Mouse (Mus musculus): Measurements from ENCODE around the gene Cacna2d2.

Gene Cacna2d2

GRCm38 (mm10) chr9:107502131-107502846, 102.9 kb downstream of the Cacna2d2 start:
- no peak for DNase-seq

DNA sequence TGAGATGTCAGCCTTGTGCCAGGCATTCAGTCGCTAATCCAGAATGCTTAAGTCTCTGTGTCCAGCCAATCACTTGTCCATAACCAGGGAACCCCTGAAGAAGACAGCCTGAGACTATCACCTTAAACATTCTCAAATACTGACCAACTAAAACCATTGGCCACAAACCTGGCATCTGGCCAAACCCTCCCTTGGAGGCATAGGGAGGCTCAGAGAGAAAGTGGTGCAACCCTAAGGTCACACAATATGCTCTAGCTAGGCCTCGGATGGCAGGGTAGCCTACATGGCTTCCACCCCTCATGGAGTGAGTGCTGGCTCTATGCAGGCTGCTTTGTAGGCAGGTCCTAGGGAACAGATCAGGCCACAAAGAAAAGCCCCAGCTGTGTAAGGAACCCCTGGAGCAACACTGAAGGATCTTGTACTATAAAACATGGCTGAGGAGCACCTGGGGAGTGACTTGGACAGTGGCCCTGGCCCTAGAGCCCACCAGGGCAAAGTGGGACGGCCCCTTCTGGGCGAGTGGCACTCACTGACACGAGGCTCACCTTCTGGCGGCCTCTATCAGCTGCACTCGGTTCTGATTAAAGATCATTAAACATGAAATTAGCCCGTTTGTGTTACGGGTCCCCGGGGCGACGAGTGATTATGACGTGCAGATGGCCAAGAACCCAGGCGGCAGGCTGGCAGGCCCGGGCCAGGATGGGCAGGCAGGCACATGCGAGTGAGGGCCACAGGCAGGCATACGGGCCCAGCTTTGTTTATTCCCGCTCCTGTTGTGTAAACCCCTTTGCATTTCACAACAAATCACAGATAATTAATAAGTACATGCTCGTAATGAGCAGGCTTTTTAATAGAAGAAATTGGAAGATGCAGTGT, 105.5 kb downstream of the Cacna2d2 start:
- DNase-seq = no peak

GRCm38 (mm10) chr9:107508266-107508665, 108.9 kb downstream of the Cacna2d2 start:
- DNase-seq = no peak

GRCm38 (mm10) chr9:107510384-107511100, 111.1 kb downstream of the Cacna2d2 start:
- no peak for DNase-seq

DNA sequence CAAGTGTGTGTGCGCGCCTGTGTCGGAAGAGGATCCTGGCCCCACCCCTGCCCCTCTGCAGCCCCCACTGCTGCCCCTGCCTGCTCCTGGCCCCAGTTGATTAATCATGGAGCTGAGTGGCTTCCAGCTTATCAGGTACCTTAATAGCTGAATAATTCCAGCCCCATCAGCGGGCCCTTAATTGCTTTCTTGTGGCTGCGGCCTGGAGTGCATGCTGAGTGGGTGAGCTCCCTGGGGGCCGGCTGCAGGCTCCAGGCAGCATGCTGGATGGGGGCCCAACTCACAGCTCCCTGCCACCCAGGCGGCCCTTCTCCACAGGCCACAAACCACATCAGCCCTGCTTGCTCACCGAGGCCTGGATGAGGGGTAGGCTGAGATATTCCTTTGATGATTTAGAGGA, 112.0 kb downstream of the Cacna2d2 start:
- no peak for DNase-seq

DNA sequence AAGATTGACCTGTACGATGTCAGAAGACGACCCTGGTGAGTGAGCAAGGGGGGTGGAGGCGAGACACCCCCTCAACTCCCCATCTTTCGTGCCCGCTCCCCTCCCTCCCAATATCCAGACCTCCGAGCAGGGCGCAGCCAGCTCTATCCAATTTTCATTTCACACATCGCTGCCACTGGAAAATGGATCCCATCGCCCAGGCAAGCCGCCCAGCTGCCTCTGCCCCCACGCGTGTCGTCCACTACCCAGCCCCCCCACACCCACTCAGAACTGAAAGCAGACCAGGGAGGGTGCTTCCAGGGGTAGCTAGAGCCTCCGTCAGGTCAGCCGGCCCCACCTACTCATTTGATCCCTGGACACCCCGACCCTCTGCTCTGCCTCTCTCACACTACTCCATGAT, 112.9 kb downstream of the Cacna2d2 start:
- DNase-seq = no peak

DNA sequence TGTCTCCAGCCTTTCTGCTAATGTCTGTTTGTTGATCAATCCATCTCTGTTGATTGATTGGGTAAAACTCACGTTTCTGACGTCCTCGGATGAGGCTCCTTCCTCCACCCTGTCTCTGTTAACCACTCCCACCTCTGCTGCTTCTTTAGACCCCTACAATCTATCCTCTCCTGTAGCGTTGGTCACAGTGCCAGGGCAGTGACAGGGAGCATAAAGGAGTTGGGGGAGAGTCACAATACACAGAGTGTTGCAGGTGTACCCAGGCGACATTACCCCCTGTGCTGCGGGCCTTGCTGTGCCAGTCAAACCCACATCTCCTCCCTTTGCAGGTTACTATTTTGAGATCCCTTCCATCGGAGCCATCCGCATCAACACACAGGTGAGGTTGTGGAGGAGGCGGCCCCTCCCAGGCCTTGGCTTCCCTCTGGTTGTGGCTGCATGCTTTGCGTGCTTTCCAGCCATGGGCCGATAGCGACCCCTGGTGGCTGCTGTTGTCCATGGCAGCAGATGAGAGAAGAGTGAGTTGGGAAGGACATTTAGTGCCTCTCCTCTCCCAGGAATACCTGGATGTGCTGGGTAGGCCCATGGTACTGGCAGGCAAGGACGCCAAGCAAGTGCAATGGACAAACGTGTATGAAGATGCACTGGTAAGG, 115.0 kb downstream of the Cacna2d2 start:
- DNase-seq = peak; percentile 67 to 72

DNA sequence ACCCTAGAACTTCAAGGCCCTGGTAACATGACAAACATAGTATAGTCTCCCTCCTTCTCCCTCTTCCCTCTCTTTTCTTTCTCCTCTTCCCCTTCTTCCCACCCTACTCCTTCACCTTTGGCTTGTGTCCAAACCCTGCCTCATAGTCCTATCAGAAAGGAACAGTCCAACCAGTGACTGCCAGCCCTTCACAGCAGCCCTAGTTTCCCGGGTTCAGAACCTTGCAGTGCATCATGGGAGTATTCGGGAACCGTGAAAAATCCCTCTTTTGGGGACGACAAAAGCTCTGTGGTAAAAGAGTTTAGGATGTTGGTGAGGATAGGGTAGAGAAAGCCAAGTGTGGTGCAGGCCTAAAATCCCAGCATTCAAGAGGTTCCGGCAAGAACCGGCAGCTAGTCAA, 120.9 kb downstream of the Cacna2d2 start:
- DNase-seq = no peak

DNA sequence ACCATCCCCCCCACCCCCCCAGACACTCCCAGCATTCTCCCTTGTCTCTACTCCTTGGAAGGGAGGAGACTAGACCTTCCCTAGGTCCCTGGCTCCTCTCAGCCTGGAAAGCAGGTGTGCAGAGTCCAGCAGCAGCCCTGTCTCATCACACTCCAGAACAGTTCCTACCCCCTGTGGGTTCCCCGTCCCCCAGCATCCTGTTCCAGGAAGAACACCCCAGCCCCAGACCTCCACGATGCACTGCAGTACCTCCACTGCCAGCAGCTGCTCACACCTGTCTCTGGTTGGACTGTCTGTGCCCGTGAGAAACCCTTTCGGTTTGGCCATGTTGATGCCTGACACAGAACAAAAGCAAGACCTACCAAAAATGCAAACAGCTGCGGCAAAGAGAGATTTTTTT, 121.8 kb downstream of the Cacna2d2 start:
- DNase-seq = no peak

- no peak for DNase-seq
Observed at GRCm38 (mm10) chr9:107521711-107522399, 122.4 kb downstream of the Cacna2d2 start.

DNA sequence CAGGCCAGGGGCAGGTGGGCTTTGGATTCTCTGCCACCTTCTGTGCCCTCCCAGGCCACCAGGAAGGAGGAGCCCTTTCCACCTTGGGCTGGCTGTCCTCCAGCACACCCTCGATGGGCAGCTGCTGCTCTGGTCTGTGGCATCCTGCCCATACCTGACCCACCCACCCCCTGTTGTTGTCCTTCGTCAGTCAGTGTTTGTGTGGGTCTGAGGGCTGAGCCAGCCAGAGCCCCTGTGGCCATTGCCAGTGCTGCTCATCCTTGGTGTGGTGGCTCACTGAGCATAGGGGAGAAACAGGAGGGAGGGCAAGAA, 122.9 kb downstream of the Cacna2d2 start:
- DNase-seq = no peak

- peak; percentile 69 to 71 for DNase-seq
Observed at GRCm38 (mm10) chr9:107526198-107527026, 127.0 kb downstream of the Cacna2d2 start.

- peak; percentile 96 to 97 for DNase-seq
Observed at GRCm38 (mm10) chr9:107533791-107534407, 134.5 kb downstream of the Cacna2d2 start, which contains the start of gene Tmem115. Gene Tmem115, plus strand, starts transcription at chr9:107533945.

GRCm38 (mm10) chr9:107534408-107535202, 135.2 kb downstream of the Cacna2d2 start:
- peak; percentile 26 to 30 for DNase-seq

DNA sequence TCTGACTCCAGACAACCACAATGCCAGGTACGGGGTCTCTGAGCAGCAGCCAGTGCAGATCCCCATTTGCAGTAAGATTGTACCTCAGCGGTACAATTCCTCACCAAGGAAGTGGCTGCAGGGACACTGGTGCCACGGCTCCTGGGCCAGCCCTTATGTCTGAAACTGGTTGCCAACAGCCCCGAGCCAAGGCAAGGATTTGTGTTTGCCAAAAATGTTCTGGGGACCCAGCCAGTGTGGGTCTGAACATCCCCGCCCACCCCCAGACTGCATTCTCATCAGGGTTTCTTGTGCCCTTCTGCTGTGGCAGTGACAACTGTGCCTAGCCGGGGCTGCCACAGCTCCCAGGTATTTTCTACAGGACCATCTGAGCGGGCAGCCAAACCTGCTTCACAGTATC, 138.8 kb downstream of the Cacna2d2 start:
- no peak for DNase-seq

DNA sequence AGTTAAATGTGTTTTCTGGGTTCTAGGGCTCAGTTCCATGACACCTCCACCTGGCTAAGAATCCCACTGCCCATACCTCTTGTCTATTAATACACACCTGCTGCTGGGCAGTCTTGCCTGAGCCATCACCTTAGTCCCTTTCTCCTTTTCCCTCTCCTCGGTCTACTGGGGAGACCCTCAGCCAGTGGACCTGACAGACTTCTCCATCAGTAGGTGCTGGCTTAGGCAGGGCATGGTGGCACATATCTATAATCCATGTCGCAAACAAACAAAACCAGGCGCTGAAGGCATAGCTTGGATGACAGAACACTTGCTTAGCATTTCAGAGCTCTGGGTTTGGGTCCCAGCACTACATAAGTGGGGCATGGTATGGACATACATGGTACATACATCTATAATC, 139.3 kb downstream of the Cacna2d2 start:
- DNase-seq = no peak

- no peak for DNase-seq
Observed at GRCm38 (mm10) chr9:107539940-107540339, 140.5 kb downstream of the Cacna2d2 start.

GRCm38 (mm10) chr9:107540420-107540819, 141.0 kb downstream of the Cacna2d2 start:
- DNase-seq = no peak

DNA sequence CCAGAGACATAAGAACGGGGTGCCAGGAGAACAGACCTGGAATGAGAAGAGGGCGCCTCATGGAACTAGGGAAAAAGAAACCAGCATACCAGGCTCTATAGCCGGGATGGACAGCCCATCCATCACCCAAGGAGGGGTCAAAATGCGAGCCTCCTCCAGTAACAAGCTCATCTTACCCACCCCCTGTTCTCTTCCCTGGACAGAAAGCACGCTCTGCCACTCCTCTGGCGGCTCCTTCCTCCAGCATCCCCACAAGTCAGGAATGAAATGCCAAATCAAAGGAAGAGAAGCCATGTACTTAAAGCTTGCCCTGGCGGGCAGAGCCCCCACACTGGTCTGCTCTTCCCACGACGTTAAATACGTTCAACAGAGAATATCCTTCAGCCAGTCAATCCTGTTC, 141.6 kb downstream of the Cacna2d2 start:
- DNase-seq = no peak

Measured in lung, adult 18-20 months (tissue).